Mouse (Mus musculus) right cerebral cortex, adult 18-20 months (tissue): Measurements from ENCODE around the gene Nek11.

Experiments used
- DNase-seq: peaks from one replicate; pipeline ENCODE4 v3.0.0; 2022; ENCODE audit warnings: mixed read lengths

Gene Nek11

DNA sequence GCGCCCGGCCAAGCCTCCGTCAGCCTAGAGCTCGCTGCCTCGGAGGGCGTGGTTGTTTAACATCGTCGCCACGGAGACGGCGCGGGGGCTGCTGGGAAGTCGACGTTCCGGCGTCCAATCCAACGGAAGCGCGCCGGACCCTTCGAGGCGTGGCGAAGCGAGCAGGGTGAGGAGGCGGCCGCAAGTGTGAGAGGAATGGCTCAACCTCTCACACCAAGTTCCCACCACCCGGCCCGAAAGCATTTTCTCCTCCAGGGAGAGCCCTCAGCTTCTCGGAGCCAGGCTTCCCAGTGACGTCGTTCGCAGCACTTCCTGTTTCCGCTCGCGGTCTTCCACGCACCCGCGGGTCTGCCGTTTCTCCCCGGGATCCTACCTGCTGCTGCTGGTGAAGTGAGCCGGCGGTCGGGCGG lies at the start of gene Nek11, which contains the start of gene Aste1:
Nek11 (minus strand) TSS at position 307 of the 410 bp plus-strand sequence.
Aste1 (plus strand) TSS at position 175 of the 410 bp plus-strand sequence.
- DNase-seq: peak; percentile 94

DNA sequence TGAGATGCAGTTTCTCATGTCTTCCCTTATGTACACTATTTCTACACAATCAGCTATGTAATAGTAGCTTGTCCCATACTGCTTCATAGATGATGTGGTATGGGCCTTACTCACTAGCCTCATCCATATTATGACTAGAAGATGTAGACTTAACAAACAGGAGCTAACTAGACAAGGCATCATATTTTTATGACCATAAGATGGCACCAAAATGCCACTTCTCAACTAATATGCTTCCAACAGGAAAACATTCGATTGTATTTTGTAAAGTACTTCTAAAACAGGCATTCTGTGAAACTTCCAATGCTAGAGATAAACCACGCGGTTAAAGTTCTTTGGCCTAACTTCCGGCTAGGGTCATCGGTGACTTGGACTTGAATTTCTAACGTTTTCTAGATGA lies 13.2 kb upstream of the Nek11 start:
- DNase-seq: no peak

DNA sequence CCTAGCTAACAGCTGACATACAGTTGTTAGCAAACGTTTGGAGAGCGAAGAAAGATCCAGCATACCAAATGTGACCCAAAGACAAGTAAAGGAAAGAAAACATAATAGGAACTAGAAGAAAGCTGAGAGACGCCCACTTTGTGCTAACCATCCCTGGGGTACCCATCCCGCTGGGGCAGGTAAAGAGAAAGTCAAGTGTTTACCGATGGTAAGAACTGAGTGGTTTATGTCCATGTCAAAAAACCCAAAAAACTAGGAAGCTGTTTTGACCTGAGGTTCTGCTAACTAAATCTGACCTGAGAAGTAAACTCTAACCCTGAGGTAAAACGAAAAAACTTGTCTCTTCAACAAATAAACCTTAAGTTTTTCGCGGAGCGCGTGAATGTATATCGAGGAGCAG lies 604 bp downstream of the Nek11 start:
- DNase-seq: no peak

DNA sequence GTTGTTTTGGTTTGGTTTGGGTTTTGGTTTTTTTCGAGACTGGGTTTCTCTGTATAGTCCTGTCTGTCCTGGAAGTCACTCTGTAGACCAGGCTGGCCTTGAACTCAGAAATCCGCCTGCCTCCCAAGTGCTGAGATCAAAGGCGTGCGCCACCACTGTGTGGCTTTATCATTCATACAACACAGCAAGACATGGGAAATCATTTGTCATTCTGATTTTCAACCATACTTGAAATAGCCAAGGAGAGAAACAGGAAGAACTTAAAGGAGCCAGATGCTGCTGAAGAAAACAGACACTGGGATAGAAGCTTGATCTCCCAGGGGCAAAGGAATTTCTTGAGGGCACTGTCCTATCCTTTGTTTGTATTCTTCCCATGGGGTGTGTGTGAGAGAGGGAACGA lies 4.7 kb downstream of the Nek11 start:
- no peak for DNase-seq

DNA sequence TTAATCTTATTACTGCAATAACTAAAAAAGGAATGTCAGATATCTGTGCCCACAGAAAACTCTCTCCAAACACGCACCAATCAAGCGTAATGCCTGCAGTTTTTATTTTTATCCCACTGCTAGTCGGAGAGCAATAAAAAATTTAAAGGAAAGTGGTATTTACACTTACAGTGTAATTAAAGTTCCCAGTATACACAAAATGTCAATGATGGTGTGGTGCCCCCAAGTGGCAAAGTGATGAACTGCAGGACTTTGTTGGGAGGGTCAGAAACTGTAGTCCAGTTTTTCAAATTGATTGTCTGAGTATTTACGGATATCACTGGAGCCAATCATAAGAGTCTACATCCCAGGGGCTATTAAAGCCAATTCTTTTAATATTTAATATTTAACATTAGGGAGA lies 6.0 kb downstream of the Nek11 start:
- DNase-seq: peak; percentile 57

DNA sequence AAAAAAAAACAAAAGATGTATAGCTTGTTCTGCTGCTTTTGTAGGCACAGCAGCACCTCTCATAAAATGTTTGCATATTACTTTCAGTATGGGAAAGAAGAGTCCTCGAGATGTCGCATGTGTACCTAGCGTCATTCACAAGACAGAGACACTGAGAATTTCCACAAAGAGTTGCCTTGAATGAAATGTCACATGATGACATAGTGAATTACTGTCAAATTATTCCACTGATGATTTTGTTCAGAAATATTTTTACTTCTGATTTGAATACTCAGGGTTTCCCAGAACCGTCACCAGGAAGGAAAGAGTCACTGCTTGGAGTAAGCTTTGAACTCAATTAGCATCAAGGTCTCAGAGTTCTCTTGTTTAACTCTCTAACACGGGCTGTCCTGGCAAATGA lies 7.9 kb downstream of the Nek11 start:
- DNase-seq: no peak

DNA sequence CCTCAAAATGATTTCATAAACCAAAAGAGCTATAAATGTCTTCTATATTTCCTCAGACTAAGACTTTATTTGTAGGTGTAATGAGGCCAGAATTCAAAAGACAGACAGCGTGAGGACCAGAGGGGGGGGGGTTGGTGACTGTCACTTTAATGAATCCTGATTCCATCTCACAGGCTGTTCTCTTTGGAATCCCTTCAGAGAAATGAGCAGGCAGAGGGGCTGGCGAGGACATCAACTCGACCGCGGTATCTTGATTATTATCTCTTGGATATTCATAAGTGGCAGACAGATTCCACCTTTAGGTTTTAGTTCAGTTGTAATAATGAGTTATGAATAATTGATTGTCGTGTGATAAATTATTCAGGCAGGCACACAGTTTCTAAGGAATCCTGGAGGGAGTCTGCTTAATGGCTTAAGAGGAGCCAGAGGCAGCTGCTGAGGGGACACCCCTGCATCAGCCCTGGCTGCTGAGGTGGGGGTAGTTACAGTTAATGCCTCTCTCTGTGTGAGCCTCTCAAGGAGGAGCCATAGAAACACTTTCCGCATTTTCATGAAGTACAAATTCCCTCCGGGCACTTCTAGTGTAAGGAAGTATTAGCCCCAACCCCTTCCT lies 15.7 kb downstream of the Nek11 start:
- no peak for DNase-seq

DNA sequence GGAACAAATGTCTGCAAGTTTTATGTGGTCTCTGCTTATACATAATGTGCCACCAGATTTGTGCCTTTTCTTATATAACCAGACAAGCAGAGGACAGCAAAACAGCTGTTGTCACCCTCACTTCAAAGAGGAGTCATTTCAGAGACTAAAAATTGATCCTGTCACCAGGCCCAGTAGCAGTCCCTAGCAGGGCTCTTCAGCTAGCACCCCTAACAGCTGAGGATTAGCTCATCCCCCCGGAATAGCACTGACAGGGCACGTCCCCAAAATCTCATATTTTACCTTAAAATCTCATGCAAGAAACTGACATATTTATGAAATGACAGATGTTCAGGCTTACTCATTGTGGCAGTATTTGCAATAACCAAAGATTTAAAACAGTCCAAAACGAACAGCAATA lies 17.7 kb downstream of the Nek11 start:
- DNase-seq: no peak

DNA sequence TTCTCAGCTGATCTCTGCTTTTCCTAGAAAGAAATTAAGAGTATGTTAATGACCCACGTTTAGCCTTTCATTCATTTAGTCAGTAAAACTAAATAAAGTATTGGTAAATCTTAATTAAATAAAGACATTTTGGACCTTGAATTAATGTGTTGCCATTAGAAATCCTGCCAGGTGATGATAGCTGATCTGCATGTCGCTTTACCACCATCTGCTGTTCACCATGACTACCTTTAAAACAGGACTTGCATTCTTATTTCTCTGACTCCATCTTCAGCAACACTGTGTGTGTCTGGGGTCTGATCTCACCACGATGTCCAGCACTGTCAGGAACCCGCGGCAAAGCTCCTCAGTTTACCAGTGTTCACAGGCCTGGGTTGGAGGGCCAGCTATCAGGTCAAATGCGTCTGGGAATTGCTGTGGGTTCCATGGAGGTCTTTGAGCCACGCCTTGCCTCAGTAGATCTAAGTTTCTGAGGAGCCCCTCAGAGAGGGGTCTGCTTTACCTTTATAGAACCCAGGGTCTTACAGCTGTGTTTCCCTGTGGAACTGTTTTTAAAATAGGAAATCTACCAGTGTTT lies 18.3 kb downstream of the Nek11 start:
- DNase-seq: no peak

DNA sequence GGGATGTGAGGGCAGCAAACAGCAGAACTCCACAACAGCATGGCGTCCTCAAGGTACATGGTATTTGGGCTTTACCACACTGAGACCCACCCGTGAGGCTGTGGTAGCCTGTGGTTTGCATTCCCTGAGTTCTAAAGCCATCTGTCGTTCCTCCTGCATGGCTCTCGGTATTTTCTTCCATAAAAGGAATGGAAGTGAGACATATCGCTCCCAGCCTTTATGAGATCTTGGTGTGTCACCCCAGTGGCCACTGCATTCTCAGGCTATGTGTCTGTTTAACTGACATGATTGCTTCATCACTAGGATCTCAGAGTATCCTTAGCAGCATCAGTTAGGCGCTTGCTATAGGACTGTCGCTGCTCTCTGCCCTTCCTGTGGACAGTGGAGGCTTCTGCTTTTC lies 18.9 kb downstream of the Nek11 start:
- no peak for DNase-seq

DNA sequence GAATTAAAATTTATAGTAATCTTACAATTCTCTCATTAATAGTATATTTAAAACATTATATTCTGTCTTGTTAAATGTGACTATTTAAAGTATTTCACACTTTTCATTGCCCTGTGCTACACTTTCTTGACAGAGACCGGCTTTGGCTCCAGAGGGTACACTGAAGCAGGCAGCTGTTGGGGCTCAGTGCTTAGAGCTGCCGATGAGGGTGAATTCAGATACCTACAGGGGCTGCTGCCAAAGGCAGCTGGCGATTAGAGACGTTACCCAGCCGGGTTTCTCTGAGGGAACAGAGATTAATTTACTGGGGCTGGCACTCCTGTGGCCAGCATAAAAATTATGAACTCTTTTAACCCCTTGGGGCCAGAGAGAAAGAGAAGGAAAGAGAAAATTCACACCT lies 21.0 kb downstream of the Nek11 start:
- DNase-seq: no peak

DNA sequence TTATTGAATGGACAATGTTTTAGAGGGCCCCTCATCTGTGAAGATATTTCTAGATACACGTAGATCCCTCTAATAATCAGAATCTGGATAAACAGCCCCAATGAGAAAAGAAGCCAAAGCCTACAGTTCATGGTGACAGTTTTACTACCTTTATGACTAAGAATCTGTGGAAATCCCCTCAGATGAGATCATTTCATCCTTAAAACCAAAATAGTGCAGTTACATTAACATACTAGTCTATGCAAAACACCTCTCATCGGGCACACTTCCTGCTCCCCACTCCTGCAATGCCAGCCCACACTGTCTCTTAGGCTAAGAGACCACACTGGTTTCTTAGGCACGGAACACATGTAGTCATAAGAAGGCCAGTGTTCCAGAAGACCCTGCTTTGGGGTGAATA lies 26.7 kb downstream of the Nek11 start:
- no peak for DNase-seq

DNA sequence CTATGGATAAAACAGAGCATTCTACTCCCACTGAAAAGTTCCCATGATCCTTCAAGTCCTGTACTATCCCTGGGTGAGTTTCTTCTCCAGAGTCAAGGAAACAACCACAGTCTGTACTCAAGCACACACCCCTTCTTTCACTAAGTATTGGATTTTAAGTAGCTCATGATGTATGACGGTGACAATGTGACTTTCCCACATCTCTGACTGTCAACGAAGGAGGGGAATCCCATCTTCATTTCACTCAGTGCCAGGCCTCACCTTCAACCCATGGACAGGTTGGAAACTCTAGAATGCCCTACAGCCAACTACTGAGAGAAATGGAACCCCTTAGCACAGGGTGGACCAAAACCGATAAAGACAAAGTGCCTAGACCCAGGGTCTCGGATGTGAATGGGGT lies 29.1 kb downstream of the Nek11 start:
- DNase-seq: no peak

DNA sequence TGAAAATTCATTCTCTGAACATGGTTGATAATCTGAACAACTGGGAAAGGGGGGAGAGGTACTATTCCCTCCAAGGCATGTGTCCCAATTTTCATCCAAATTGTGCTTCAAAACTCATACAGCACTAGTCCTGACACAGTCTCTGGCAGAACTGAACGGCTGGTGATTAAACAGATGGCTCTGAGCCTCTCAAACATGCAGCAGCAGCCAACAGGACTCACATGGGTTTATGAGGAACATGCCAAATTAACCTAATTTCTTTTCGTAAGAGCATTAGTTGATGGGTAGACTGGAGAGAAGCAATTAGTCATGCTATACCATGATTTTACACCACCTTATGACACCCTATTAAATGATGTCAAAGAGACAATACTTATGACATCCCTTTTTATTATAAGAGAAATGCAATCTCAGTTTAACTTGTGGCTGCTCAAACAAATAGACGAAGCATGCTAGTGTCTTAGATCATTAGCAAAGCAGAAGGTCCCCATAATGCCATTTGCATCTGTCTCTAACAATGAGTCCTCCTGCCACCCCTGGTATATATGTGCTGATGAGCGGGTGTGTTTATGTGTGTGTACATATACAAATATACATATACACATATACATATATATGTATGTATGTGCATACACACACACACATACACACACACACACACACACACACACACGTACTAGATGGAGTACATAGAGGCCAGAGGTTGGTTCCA lies 31.6 kb downstream of the Nek11 start:
- DNase-seq: no peak

DNA sequence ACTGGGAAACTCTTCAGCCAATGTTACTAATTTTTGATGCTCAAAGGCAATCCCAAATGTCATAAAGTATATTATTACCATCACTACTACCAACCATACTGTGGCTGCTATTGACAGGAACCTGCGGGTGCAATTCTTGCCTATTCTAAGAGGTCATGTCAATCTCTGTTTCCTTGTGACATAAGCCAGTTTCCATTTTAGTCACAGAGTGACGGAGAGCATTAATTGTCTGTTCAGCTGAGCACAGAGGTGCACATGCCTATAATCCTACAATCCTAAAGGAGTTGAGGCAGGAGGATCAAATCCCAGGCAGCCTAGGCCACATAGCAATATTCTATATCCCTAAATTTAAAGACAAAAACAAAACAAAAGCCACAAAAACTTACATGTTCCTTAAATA lies 33.1 kb downstream of the Nek11 start:
- no peak for DNase-seq

DNA sequence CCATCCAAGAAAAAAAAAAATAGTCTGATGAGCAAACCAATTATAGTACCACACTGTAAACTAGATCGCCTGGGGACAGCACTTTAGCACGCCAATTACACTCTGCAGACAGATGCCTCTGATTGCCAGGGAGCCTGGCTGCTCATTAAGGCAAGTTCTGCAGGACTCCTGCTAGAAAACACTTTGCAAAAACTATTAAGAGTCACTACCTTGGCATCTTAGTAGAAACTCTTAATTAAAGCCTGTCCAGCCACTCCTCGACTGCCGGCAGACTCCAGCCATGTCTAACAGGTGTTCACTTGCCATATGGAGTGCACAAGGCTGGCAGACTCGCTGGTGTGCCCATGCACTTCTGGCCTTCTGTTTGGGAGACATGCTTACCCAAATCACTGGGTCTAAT lies 46.3 kb downstream of the Nek11 start:
- no peak for DNase-seq

DNA sequence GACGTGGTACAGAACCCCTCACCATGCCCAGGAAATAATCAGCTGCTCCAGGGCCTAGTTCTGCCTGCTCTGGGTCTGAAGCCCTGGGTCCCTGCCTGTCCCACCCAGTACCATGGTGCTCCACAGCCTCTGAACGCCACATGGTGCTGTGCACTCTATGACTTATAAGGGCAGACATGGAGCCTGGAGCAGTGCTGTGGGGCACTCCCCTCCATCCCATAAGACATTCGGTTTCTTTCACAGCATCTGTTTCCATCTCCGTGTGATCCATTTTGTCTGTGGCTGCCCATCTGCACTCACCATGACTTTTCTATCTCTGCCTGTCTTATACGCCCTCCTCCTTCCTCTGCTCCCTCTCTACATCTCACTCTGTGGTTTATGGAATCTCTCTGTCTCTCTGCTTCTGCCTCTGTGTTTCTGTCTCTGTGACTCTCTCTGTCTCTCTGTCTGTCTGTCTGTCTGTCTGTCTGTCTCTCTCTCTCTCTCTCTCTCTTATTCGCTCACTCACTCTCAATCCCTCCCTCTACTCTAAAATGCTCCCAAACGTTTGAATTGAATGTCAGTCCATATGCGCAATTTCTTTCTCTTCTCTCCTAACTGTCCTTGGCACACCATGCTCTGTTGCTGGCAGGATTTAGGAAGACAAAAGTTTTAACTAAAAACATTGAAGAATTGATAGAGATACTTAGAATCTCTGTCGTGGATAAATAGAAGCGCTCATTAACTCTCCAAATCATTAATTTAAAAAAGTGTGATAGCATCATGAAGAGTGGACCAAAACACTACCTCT lies 46.9 kb downstream of the Nek11 start:
- DNase-seq: no peak

DNA sequence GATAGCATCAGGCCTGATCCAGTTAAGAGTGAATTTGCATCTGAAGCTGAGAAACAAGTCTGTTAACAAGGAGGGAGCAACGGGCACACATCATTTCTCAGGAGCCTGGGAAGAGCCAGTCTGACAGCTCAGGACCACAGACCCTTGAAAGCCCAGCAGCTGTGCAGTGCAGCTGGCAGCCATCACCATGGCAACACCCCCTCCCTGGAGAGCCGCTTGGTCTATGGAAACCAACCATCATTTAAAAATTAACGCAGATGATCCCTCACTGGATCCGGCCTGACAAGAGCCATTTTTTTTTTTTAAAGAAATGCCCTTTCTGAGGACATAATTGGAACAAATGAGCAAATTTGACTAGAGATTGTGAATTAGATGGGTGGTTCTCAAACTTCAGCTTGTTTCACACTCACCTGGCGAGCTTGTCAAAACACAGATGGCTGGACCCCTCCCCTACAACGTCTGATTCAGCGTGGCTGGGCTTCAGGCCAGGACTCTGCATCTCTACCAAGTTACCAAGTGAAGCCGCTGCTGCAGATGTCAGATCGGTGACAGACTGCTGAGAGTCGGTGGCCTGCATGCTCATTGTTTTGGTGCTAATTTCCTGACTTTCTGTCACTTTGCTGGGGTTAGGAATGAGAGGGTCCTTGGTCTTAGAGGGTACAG lies 52.2 kb downstream of the Nek11 start:
- no peak for DNase-seq

DNA sequence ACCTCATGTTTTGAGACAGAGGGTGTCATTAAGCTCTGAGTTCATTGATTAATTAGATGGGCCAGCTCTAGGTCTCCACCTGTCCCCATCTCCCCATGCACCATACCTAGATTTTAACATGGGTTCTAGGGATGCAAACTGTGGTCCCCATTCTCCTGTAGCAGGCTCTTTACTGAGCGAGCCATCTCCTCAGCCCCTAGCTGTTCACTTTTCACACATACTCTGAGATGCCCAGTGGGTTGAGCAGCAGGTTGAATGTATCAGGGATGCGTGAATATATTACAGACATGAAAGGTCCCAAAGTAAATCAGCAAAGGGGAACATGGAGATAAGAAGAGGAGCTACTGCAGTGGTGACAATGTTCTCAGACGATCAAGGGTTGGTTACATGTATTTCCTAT lies 52.8 kb downstream of the Nek11 start:
- no peak for DNase-seq

DNA sequence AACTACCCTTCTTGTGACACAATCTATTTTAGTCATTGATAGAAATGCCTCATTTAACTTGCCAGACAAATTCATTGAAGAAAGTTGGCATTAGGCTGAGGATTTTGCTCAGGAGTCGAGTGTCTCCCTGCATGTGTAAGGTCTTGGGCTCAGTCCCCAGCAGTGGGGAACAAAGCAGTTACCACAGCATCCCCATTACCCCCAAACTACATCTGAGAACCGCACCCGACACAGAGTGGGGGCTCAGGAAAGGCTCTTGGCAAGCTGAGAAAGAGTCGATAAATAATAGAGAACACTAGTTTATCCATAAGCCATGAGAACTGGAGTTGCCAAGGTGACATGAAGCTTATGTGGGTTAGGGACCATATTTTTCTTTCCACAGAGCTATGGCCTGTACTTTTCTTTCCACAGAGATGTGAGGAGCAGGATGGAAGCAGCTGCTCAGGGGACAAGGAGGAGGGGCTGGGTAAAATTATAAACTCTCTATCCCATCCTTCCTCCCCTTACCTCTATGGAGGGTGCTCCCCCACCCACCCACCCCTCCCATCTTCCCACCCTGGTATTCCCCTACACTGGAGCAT lies 62.8 kb downstream of the Nek11 start:
- no peak for DNase-seq

DNA sequence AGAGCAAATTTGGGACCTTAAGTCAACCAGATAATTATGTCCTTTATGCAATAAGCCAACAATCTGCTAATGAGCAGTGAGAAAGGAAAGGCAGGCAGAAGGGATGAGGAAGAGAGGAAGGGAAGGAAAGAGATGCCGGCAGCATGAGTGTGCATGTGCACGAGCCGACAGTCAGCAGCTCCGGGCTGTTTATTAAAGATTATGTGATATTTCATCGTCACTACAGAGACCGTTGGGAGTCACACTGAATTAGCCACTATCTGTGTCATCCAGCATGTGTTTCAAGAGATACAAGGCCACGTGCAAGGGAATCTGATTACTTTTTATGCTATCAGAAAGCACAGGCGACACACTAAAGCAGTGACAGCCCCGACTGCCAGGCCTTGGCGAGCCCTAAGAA lies 73.5 kb downstream of the Nek11 start:
- DNase-seq: no peak

DNA sequence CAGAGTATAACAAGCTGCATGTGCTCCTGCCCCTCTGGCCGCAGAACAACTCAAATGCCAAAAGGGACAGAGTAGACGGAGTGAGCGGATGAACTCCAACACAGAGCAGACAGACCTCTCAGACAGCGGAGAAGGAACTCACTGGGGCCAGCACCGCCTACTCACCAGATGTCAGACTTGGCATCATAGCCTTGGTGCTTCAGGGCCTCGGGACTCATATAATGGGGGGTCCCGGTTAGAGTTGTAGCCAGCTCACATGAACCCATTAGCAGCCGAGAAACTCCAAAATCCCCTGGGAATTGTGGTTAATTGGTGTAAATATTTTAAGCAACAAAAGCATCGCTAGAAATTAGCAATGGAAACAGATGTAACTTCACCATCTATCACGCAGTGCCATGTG lies 82.1 kb downstream of the Nek11 start:
- DNase-seq: peak; percentile 25

DNA sequence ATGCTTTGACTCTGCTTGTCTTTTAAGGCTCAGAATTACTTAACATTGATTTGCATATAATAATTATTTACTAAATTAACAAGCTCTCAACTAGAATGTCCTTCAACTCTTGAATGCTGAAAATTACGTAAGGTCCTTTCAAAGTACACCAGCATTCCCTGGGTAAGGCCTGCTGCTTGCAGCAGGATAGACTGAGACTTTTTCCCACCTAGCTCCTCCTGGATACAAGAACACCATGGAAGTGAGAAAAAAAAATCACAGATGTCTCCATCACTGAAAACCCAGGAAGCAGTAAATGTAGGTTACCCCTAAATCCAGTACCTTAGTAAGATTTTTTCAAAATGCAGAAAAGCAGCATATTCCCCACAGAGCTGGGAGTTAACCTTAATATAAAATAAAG lies 82.6 kb downstream of the Nek11 start:
- no peak for DNase-seq
